Mouse (Mus musculus) stomach, postnatal 0 days (tissue): Measurements from ENCODE around the gene Fndc7.
"Not testable (repeated sequence)": the region's sequence is repeated elsewhere in the genome, so short reads cannot be mapped to it uniquely, and the experiment has no call there.

Experiments used
- CTCF ChIP-seq: IDR thresholded peaks from 2 replicates; pipeline ENCODE4 v1.5.1; 2016; ENCODE audit warnings: antibody characterized with exemption, low read depth, mild to moderate bottlenecking, moderate library complexity
- EP300 ChIP-seq: optimal IDR thresholded peaks from 2 replicates; pipeline ENCODE3; 2016; ENCODE audit warnings: antibody characterized with exemption

DNA sequence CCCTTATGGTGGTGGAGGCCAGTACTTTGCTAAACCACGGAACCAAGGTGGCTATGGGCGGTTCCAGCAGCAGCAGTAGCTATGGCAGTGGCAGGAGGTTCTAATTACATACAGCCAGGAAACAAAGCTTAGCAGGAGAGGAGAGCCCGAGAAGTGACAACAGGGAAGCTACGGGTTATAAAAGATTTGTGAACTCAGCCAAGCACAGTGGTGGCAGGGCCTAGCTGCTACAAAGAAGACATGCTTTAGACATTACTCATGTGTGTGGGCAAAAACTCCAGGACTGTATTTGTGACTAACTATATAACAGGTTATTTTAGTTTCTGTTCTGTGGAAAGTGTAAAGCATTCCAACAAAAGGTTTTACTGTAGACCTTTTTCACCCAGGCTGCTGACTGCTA lies 7.9 kb downstream of the Fndc7 start:
- not testable (repeated sequence) for TF ChIP-seq CTCF, EP300
